Mouse (Mus musculus) layer of hippocampus, adult 18-20 months (tissue): Measurements from ENCODE around the gene Prim2. TPM values are rescaled to one million over a fixed set of nuclear protein-coding genes. Genes with fewer than 3 reads are reported as not detected.
"Not testable (repeated sequence)": the region's sequence is repeated elsewhere in the genome, so short reads cannot be mapped to it uniquely, and the experiment has no call there.

Experiments used
- DNase-seq, 2 experiments: peaks; one replicate each; pipeline ENCODE4 v3.0.0; 2022; ENCODE audit warnings: low spot score in 2 of 2
- total RNA-seq, 2 experiments: library from RNA; stranded (reverse); gene quantifications; 2 replicates each; pipeline ENCODE4 v1.2.3; 2021

Gene Prim2
- total RNA-seq, 2 experiments from 2014 or later: 4.5 to 5.0 TPM

GRCm38 (mm10) chr1:33657574-33658149 is 11.9 kb downstream of the Prim2 start:
- no peak for DNase-seq

- DNase-seq: no peak
These were observed 18.7 kb downstream of the Prim2 start for GRCm38 (mm10) chr1:33650875-33651274.

DNA sequence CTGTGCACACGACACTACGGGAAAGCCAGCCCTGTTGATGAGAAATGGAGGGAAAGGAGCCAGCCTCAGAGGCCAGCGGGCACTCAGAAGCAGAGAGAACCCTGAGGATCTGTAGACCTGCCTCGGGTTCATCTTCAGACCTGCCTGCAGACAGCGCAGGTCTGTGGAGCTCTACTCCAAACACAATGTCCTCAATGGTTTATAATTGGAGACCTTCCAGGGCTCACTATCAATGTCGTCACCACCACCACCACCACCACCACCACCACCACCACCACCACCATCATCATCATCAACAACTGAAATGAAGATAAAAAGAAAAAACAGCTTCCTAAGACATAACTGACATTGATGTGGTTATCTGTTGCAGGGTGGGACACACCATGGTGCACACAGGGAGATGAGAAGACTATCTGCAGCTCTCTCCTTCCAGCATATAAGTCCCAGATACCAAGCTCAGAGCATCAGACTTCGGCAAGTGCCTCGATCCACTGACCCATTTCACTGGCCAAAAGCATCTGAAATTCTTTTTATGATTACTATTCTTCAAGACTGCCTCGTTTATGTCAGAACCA is 20.0 kb downstream of the Prim2 start:
- DNase-seq: no peak

DNA sequence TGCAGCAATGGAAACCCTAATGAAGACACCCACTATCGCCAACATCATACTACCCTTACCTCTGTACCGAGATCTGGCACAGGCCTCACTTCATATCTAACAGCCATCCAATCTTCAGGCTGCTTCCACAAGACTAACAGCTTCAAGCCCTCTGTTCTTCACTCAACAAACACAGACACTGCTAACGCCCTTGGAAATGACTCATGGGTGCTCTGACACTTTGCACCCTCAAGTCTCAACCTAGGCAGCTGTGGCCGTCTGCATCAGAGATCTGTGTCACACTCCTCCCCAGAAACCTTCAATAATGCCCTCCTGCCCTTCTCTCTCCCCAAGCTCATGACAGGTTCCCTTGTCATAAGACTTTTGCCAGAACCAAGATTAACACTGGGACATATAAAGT is 20.6 kb downstream of the Prim2 start:
- DNase-seq: no peak

GRCm38 (mm10) chr1:33647661-33648060 is 21.9 kb downstream of the Prim2 start:
- no peak for DNase-seq

DNA sequence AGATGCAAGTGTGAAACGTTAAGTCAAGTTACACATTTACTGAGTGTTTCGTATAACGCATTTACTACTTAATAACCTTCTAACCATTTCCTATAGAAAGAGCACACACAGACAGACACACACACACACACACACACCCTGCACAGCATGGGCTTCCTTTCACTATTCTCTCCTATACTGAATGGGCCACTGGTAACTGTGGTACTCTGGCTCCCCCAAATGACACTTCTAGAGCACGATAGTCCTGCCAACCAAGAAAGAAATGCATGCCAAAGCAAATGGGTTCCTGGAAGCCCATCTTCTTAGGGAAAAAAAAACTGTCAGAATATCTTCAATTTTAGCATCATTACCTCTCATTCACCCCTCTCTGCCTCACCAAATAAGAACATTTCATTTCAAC is 22.4 kb downstream of the Prim2 start:
- DNase-seq: peak in 1 of 2 experiments; percentile 42

DNA sequence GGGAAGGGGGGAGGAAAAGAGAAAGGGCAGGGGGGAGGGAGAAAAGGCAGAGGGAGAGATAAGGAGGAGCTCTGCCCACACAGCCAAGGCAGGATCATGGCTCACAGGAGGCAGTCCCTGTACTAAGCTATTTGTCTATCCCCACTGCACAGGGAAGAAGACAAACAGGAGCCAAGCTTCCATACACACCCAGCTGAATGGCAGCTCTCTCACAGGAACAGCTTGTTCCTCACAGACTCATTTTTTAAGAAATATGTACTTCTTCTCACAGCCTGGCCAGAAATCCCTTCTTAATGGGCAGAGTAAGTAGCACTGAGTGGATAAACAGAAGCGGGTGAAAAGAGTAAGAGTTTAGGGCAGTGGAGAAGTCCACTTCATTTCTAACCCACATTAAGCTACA is 23.9 kb downstream of the Prim2 start:
- peak in 1 of 2 experiments; percentile 35 for DNase-seq

GRCm38 (mm10) chr1:33641139-33641538 is 28.5 kb downstream of the Prim2 start:
- DNase-seq: peak; percentile 47 to 78

GRCm38 (mm10) chr1:33640089-33640488 is 29.5 kb downstream of the Prim2 start:
- DNase-seq: no peak

DNA sequence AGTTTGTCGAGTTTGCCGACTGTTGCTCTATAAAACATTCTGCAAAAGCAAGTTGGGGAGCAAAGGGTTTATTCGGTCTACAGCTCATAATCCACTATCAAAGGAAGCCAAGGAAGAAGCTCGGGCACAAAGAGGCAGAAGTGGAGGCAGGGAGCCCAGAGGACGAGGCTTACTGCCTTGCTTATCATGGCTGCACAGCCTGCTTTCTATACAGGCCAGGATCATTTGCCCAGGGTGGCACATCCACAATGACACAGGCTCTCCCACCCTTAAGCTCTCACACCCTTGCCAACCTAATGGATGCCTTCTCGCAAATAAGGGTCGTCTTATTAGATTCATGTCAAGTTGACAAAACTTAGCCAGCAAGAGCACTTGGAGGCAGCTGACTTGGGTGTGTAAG is 30.4 kb downstream of the Prim2 start:
- no peak for DNase-seq

- no peak for DNase-seq
These were observed 31.8 kb downstream of the Prim2 start for GRCm38 (mm10) chr1:33637827-33638226.

- no peak for DNase-seq
These were observed 33.0 kb downstream of the Prim2 start for GRCm38 (mm10) chr1:33636421-33637195.

DNA sequence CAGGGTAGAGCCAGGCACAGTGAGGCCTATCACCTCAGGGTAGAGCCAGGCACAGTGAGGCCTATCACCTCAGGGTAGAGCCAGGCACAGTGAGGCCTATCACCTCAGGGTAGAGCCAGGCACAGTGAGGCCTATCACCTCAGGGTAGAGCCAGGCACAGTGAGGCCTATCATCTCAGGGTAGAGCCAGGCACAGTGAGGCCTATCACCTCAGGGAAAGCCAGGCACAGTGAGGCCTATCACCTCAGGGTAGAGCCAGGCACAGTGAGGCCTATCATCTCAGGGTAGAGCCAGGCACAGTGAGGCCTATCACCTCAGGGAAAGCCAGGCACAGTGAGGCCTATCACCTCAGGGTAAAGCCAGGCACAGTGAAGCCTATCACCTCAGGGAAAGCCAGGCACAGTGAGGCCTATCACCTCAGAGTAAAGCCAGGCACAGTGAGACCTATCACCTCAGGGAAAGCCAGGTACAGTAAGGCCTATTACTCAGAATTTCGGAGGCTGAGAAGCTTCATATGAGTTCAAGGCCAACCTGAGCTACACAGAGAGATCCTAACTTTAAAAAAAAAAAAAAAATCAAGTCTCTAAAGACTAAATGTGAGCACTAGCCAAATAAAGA is 38.5 kb downstream of the Prim2 start:
- DNase-seq: not testable (repeated sequence)

DNA sequence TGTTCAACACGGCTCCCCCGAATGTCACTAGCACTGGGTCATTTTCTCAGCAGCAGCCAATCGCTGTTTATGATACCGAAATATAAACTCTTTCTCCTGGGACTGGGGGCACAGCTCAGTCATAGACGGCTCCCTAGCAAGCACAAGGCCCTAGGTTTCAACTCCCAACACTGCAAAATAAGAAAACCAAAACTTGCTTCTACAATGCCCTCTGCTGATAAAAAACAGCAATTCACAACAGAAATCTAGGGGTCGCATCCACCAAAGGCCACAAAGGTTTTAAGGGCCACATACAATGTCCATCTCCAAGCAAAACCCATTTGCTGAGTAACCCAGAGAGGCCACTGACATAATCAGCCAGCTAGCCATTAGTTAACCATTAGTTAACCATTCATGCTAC is 41.8 kb downstream of the Prim2 start:
- DNase-seq: peak in 1 of 2 experiments; percentile 43

DNA sequence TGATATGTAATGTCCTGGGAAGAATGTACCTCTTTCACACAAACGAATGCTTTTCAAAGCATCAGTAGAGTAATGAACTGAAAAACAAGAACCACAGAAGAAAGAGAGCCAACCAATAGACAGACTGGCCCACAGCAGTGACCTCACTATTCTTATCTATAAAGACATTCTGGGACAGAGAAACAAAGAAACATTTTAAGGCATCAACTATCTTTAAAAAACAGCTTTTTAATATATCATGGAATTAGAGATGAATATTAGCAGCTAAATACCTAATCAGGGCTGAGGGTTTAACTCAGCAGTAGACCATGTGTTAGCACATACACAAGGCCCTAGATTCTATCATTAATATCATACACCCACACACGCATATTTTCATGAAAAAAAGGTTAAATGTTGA is 42.5 kb downstream of the Prim2 start:
- DNase-seq: no peak

GRCm38 (mm10) chr1:33624900-33625299 is 44.7 kb downstream of the Prim2 start:
- DNase-seq: no peak

GRCm38 (mm10) chr1:33624441-33624840 is 45.2 kb downstream of the Prim2 start:
- no peak for DNase-seq

DNA sequence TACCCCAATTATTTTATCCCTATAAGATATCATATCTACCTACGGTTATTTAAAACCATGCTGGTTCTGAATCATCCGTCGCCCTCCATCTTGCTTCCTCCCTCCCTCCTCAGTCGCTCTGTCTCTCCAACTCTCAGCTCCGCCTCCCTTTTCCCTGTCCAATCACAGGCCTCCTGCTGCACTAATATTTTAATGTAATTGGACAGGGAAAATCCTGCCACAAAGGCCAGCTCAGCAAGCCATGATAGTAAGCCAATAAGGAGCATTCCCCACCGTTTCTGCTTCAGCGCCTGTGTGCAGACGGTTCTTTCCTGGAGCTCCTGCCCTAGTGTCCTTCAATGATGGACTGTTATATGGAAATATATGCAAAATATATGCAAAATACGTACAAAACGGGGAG is 47.8 kb downstream of the Prim2 start:
- no peak for DNase-seq

GRCm38 (mm10) chr1:33620091-33620788 is 49.4 kb downstream of the Prim2 start:
- no peak for DNase-seq

- DNase-seq: not testable (repeated sequence)
These were observed 53.0 kb downstream of the Prim2 start for GRCm38 (mm10) chr1:33616642-33617041.

GRCm38 (mm10) chr1:33612100-33612499 is 57.5 kb downstream of the Prim2 start:
- DNase-seq: no peak
